Mouse (Mus musculus): ENCODE results near the gene C4b.

GRCm38 (mm10) chr17:34743719-34744118 is at the start of gene C4b:
- TF ChIP-seq POLR2A (IDR thresholded peaks at IDR 0.05; ENCODE audit: insufficient read depth, low read depth, low read length), result no peak
- TF ChIP-seq CTCF (IDR thresholded peaks at IDR 0.05), result no peak
